Mouse (Mus musculus) embryonic fibroblast, embryonic 13.5 days (primary cell): Measurements from ENCODE around the gene Pdpr. TPM values are rescaled to one million over a fixed set of nuclear protein-coding genes. Genes with fewer than 3 reads are reported as not detected.
A peak's percentile ranks its signal among the peaks of the same experiment; 100 is the strongest.

Source experiments
- H3K27ac ChIP-seq: 2 replicates; pipeline ENCODE4 v1.5.1; 2012; ENCODE audit warnings: low read length, control low read depth, inconsistent platforms; ENCODE audit not compliant: insufficient read depth
- H3K4me1 ChIP-seq: 2 replicates; pipeline ENCODE4 v1.6.1; 2011; ENCODE audit warnings: low read length; ENCODE audit not compliant: control insufficient read depth, insufficient read depth
- H3K4me3 ChIP-seq: 2 replicates; pipeline ENCODE4 v1.5.1; 2011; ENCODE audit warnings: mild to moderate bottlenecking, control low read depth, low read length; ENCODE audit not compliant: insufficient read depth
- CTCF ChIP-seq: IDR thresholded peaks from 2 replicates; pipeline ENCODE4 v1.5.1; 2011; ENCODE audit warnings: mild to moderate bottlenecking, control low read depth, low read length, moderate library complexity, borderline replicate concordance; ENCODE audit not compliant: insufficient read depth
- POLR2A ChIP-seq: IDR thresholded peaks from 2 replicates; pipeline ENCODE4 v1.6.1; 2011; ENCODE audit warnings: low read depth, mild to moderate bottlenecking, control low read depth, low read length, moderate library complexity
- polyA plus RNA-seq: library from polyadenylated mRNA; stranded (reverse); fragments of >200 nt; gene quantifications from 2 replicates; pipeline ENCODE4 v1.2.4, GENCODE M21; 2011; ENCODE audit warnings: low read depth; ENCODE audit not compliant: missing spikeins, insufficient read length

Pdpr gene
- polyA plus RNA-seq, 1 experiment: 18.5 TPM

DNA sequence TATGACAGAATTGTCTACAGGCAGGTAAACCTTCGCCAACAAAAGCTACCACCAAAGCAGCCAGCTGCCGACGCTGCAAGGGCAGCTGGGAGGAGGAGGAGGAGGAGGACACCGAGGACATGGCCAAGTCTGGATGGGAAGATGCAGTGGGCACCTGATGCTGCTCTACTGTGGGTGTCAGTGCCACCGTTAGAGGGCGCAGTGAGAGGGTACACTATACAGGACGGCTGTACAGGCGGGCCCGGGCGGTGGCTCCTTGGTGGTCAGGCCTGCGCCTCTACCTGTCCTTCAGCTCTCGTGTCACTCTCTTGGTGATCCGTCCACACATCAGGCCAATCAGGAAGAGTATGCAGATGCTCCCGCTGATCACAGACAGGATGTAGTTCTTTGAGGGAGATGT, 63.2 kb downstream of the Pdpr start:
- no peak overlapping the region for H3K4me3 ChIP-seq
- H3K27ac ChIP-seq: no peak overlapping the region
- TF ChIP-seq CTCF (peak; percentile 88; the same call in 1 of the 2 replicates), POLR2A (no peak)
- no peaks in the 10 kb centered on the region for H3K4me1 ChIP-seq

DNA sequence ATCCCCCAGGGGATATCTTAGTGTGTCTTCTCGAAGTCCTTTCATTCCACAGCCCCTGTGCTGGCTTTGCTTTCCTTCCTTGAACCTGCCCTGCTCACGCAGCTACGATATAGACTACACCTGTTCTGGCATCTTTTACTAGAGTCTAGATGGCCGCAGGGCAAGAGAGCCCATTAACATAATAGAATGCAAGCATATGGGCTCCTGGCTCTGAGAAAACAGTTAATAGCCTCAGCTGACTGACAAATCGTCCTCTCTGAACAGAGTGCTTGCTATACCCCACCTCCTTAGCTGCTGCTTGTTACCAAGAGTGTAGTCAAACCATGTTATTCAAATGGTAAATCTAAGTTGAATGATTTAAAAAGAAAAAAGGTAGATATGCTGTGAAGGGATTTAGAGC, 77.2 kb downstream of the Pdpr start:
- no peak overlapping the region for H3K4me3 ChIP-seq
- H3K27ac ChIP-seq: no peak overlapping the region
- no peaks in the 10 kb centered on the region for H3K4me1 ChIP-seq
- no peak for TF ChIP-seq CTCF
- no peak for TF ChIP-seq POLR2A

DNA sequence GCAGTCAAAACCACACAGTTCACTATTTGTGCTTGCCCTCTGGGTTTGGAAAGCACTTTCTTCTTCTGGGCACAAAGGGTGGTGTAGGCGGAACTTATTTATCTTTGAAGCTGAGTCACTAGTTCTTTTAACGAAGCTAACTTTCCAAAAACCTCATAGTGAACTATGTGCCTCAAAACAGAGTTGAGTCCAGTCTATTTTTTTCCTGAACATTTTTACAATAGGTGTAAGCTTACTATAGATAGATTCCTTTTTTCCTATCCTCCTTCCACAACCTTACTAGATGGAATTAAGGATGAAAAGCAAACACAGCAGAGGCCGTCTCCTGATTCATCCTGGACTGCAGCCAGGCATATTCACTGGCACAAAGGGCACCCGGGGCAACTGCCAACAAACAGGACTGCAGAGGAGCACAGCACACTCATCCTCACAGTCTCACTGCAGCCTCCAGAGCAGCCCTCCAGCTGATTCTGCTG, 91.1 kb downstream of the Pdpr start:
- no peak for TF ChIP-seq CTCF
- no peak for TF ChIP-seq POLR2A
- H3K27ac ChIP-seq: peak overlapping the region; percentile 35
- H3K4me1 ChIP-seq: no peaks in the 10 kb centered on the region
- no peak overlapping the region for H3K4me3 ChIP-seq

Other genes with a start within 250 kb of the Pdpr start
- gene Cog4, start 248.0 kb upstream of the Pdpr start, polyA plus RNA-seq: 44.9 and 49.1 TPM in 2 replicates
- gene Sf3b3, start 247.8 kb upstream of the Pdpr start, polyA plus RNA-seq: 113 and 124 TPM in 2 replicates
- 7.0 and 8.4 TPM in 2 replicates for gene Fuk, start 192.1 kb upstream of the Pdpr start, polyA plus RNA-seq
- 55.7 and 63.3 TPM in 2 replicates for gene St3gal2, start 174.7 kb upstream of the Pdpr start, polyA plus RNA-seq
- gene Ddx19a, start 96.8 kb upstream of the Pdpr start, polyA plus RNA-seq: 46.0 and 46.8 TPM in 2 replicates
- gene Ddx19b, start 62.9 kb upstream of the Pdpr start, polyA plus RNA-seq: 7.8 and 8.5 TPM in 2 replicates
- gene Aars, start 61.5 kb upstream of the Pdpr start, polyA plus RNA-seq: 192 and 194 TPM in 2 replicates
- not detected in 2 replicates for gene Exosc6, start 38.3 kb upstream of the Pdpr start, polyA plus RNA-seq
- not detected in 2 replicates for gene Clec18a, start 2.2 kb upstream of the Pdpr start, polyA plus RNA-seq
- gene Glg1, start 164.6 kb downstream of the Pdpr start, polyA plus RNA-seq: 130 and 132 TPM in 2 replicates
- 30.5 and 35.3 TPM in 2 replicates for gene Rfwd3, start 205.6 kb downstream of the Pdpr start, polyA plus RNA-seq
- gene Mlkl, start 243.5 kb downstream of the Pdpr start, polyA plus RNA-seq: 30.0 and 33.9 TPM in 2 replicates